Mouse (Mus musculus) neural tube, embryonic 11.5 days (tissue): ENCODE results near the gene Sf3a1. TPM values are rescaled to one million over a fixed set of nuclear protein-coding genes. Genes with fewer than 3 reads are reported as not detected.

Source experiments
- ATAC-seq: fragments of 200-750 bp; cut with Nextera tagmentation; 2 replicates; pipeline ENCODE4 v1.8.0; 2017; ENCODE audit warnings: moderate number of reproducible peaks, mild to moderate bottlenecking, moderate TSS enrichment, moderate library complexity; ENCODE audit not compliant: insufficient read depth, low FRiP score, low TSS enrichment
- DNase-seq: peaks from one replicate; pipeline ENCODE4 v3.0.0-alpha.2; 2015; ENCODE audit warnings: low spot score
- H3K27ac ChIP-seq: fragments of 300-500 bp; sonication (generic); 2 replicates; pipeline ENCODE4 v1.5.1; 2014; ENCODE audit warnings: low read depth, mild to moderate bottlenecking, low read length
- H3K27me3 ChIP-seq: fragments of 300-500 bp; sonication (generic); 2 replicates; pipeline ENCODE4 v1.6.1; 2014; ENCODE audit warnings: mild to moderate bottlenecking, low read length, mixed read lengths; ENCODE audit not compliant: control insufficient read depth, insufficient read depth
- H3K36me3 ChIP-seq: fragments of 300-500 bp; sonication (generic); 2 replicates; pipeline ENCODE4 v1.6.1; 2014; ENCODE audit warnings: mild to moderate bottlenecking, low read length, moderate library complexity, mixed read lengths; ENCODE audit not compliant: control insufficient read depth, insufficient read depth
- H3K4me1 ChIP-seq: fragments of 300-500 bp; sonication (generic); 2 replicates; pipeline ENCODE4 v1.6.1; 2014; ENCODE audit warnings: low read length, mixed read lengths; ENCODE audit not compliant: control insufficient read depth, insufficient read depth
- H3K4me2 ChIP-seq: fragments of 300-500 bp; sonication (generic); 2 replicates; pipeline ENCODE4 v1.6.1; 2014; ENCODE audit warnings: low read depth, mild to moderate bottlenecking, moderate library complexity
- H3K4me3 ChIP-seq: fragments of 300-500 bp; sonication (generic); 2 replicates; pipeline ENCODE4 v1.5.1; 2014; ENCODE audit warnings: low read depth, low read length
- H3K9ac ChIP-seq: fragments of 300-500 bp; sonication (generic); 2 replicates; pipeline ENCODE4 v1.6.1; 2014; ENCODE audit warnings: mild to moderate bottlenecking, low read length
- H3K9me3 ChIP-seq: fragments of 300-500 bp; sonication (generic); 2 replicates; pipeline ENCODE4 v1.6.1; 2016; ENCODE audit warnings: low read length; ENCODE audit not compliant: control insufficient read depth
- WGBS: fragments of 180-500 bp; shearing (Covaris S2); extraction: QIAGEN DNeasy Blood & Tissue Kit; methylation state at CpG from one replicate; pipeline ENCODE4 v1.1.7; 2014; 5-methylcytosine and 5-hydroxymethylcytosine counted together
- microRNA-seq: library from miRNA; unstranded; fragments of <30 nt; microRNA quantifications from one replicate; pipeline ENCODE4, GENCODE M21; 2016
- polyA plus RNA-seq: library from polyadenylated mRNA; unstranded; fragments of >200 nt; fragmentation: Nextera tagmentation; extraction: Ambion mirVana; gene quantifications from 2 replicates; pipeline ENCODE4 v1.2.1, GENCODE M21; 2014

Sf3a1 gene
- polyA plus RNA-seq, 1 experiment from 2014 or later: 91.1 TPM

- WGBS: 90% methylated on average over 2 of the region's 2 CpGs
- ATAC-seq (no peak), DNase-seq (no peak)
- Histone ChIP-seq H3K36me3 (no peaks in the 10 kb centered on the region), H3K4me1 (no peaks in the 10 kb centered on the region), H3K27ac (no peak overlapping the region), H3K4me2 (no peak overlapping the region), H3K9ac (no peak overlapping the region), H3K4me3 (no peak overlapping the region), H3K9me3 (no peaks in the 10 kb centered on the region), H3K27me3 (no peaks in the 10 kb centered on the region)
Observed at GRCm38 (mm10) chr11:4231435-4231834, 71.3 kb downstream of the Sf3a1 start.

Small RNA genes lying within 50 kb of the gene (microRNA-seq; reads per million reads assigned to microRNA genes)
- gene Mir3060: 5.2 reads per million, percentile 13 among the genes with 10 or more reads in this experiment

Other genes starting within 250 kb of the Sf3a1 start
- gene Slc35e4, start 245.7 kb upstream of the Sf3a1 start, polyA plus RNA-seq: 3.9 and 4.5 TPM in 2 replicates
- gene Tcn2, start 228.2 kb upstream of the Sf3a1 start, polyA plus RNA-seq: 31.4 and 31.7 TPM in 2 replicates
- gene Pes1, start 196.4 kb upstream of the Sf3a1 start, polyA plus RNA-seq: 75.2 and 75.8 TPM in 2 replicates
- 0.20 TPM in 1 of 2 replicates, not detected in the other for gene 4930556J24Rik, start 183.6 kb upstream of the Sf3a1 start, polyA plus RNA-seq
- gene Gal3st1, start 176.7 kb upstream of the Sf3a1 start, polyA plus RNA-seq: 1.0 and 1.2 TPM in 2 replicates
- gene Sec14l4, start 128.9 kb upstream of the Sf3a1 start, polyA plus RNA-seq: not detected in 2 replicates
- not detected in 2 replicates for gene Sec14l3, start 95.5 kb upstream of the Sf3a1 start, polyA plus RNA-seq
- gene Mtfp1, start 64.9 kb upstream of the Sf3a1 start, polyA plus RNA-seq: 5.9 and 6.7 TPM in 2 replicates
- 2.1 and 2.3 TPM in 2 replicates for gene Sec14l2, start 36.9 kb upstream of the Sf3a1 start, polyA plus RNA-seq
- 29.4 and 29.7 TPM in 2 replicates for gene Rnf215, start 25.1 kb upstream of the Sf3a1 start, polyA plus RNA-seq
- gene Ccdc157, start 57 bp upstream of the Sf3a1 start, polyA plus RNA-seq: 3.3 and 4.0 TPM in 2 replicates
- gene Tbc1d10a, start 26.4 kb downstream of the Sf3a1 start, polyA plus RNA-seq: 20.5 and 22.1 TPM in 2 replicates
- gene Castor1, start 57.9 kb downstream of the Sf3a1 start, polyA plus RNA-seq: 1.9 and 2.1 TPM in 2 replicates
- not detected in 2 replicates for gene Osm, start 76.1 kb downstream of the Sf3a1 start, polyA plus RNA-seq
- not detected in 2 replicates for gene Lif, start 97.2 kb downstream of the Sf3a1 start, polyA plus RNA-seq